Mouse (Mus musculus): ENCODE data around the gene Ftcd.

Gene Ftcd

GRCm38 (mm10) chr10:76575374-76575773 is at the start of gene Ftcd:
Gene Ftcd, plus strand, starts transcription at chr10:76575648.
- TF ChIP-seq GATA4 (IDR thresholded peaks at IDR 0.05; ENCODE audit: insufficient replicate concordance, low read length) = peak; percentile 19; the same call in 1 of the 2 replicates

- no peak for TF ChIP-seq GATA4 (IDR thresholded peaks at IDR 0.05; ENCODE audit: insufficient replicate concordance, low read length)
Measured at GRCm38 (mm10) chr10:76530922-76531321, 44.5 kb upstream of the Ftcd start.

- TF ChIP-seq GATA4 (IDR thresholded peaks at IDR 0.05; ENCODE audit: insufficient replicate concordance, low read length) = no peak
Measured at GRCm38 (mm10) chr10:76531375-76531774, 44.1 kb upstream of the Ftcd start, which contains the start of gene Lss. Gene Lss, plus strand, starts transcription at chr10:76531588.

GRCm38 (mm10) chr10:76531828-76532227 is 43.6 kb upstream of the Ftcd start:
- TF ChIP-seq GATA4 (IDR thresholded peaks at IDR 0.05; ENCODE audit: insufficient replicate concordance, low read length) = no peak

- no peak for TF ChIP-seq GATA4 (IDR thresholded peaks at IDR 0.05; ENCODE audit: insufficient replicate concordance, low read length)
Measured at GRCm38 (mm10) chr10:76535526-76535925, 39.9 kb upstream of the Ftcd start.

DNA sequence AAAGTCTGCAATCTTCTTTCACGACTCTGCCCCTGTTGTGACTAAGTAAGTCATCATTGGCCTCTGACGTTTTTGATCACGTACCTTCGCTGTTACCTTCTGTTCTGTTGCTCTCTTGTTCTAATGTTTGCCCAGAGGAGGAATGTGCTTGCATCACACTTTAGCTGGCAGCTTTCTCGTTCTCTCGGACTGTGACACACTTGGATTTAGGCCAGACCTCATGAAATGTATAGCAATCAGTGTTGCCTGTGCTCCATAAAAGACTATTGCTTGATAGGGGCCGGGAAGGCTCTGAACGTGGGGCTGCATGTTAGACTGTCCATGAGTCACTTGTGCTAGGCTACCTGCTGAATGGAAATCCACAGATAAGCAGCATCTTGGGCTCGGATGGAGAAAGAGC is 37.8 kb upstream of the Ftcd start:
- TF ChIP-seq GATA4 (IDR thresholded peaks at IDR 0.05; ENCODE audit: insufficient replicate concordance, low read length) = no peak

- no peak for TF ChIP-seq GATA4 (IDR thresholded peaks at IDR 0.05; ENCODE audit: insufficient replicate concordance, low read length)
Measured at GRCm38 (mm10) chr10:76541336-76542085, 33.9 kb upstream of the Ftcd start.

GRCm38 (mm10) chr10:76542636-76543375 is 32.6 kb upstream of the Ftcd start:
- no peak for TF ChIP-seq GATA4 (IDR thresholded peaks at IDR 0.05; ENCODE audit: insufficient replicate concordance, low read length)

- no peak for TF ChIP-seq GATA4 (IDR thresholded peaks at IDR 0.05; ENCODE audit: insufficient replicate concordance, low read length)
Measured at GRCm38 (mm10) chr10:76546566-76546965, 28.9 kb upstream of the Ftcd start.

DNA sequence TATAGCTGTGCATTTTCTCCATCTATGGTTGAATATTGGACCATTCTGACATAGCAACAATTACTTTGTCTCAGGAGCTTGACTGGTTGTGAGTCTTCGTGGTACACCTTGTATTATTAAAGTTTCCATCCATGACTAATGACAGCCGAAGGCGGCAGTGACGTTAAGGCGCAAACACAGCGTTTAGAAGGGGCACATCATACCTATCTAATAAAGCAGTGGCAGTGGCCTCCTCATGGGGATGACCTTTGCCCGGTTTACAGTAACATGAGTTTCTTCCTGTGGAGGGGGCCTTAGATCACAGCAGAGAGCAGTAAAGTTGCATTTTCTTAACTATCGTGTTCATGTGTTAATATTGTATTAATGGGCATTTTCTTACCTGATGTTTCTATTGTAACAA is 27.2 kb upstream of the Ftcd start:
- TF ChIP-seq GATA4 (IDR thresholded peaks at IDR 0.05; ENCODE audit: insufficient replicate concordance, low read length) = no peak

GRCm38 (mm10) chr10:76550458-76550857 is 25.0 kb upstream of the Ftcd start:
- no peak for TF ChIP-seq GATA4 (IDR thresholded peaks at IDR 0.05; ENCODE audit: insufficient replicate concordance, low read length)

GRCm38 (mm10) chr10:76551556-76551955 is 23.9 kb upstream of the Ftcd start:
- TF ChIP-seq GATA4 (IDR thresholded peaks at IDR 0.05; ENCODE audit: insufficient replicate concordance, low read length) = no peak

DNA sequence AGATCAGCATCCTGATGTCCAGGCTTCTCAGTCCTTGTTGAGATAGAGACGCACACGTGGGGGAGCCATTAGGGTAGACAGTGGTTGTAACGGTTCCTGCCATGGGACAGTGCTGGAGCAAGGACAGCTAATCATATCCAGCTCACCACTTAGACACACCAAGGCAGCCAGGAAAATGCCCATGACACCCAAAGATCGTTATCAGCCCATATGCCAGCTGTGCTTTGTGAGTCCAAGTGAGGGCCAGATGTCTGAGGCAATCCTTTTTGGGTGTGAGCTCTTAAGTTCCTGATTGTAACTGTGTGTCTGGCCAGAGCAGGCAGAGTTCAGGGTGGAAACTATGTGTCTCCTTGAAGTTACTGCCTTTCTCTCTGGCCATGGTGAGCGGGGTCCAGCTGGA is 21.4 kb upstream of the Ftcd start:
- TF ChIP-seq GATA4 (IDR thresholded peaks at IDR 0.05; ENCODE audit: insufficient replicate concordance, low read length) = no peak

GRCm38 (mm10) chr10:76561972-76562371 is 13.5 kb upstream of the Ftcd start, which contains the start of gene Spatc1l:
Gene Spatc1l, plus strand, starts transcription at chr10:76562272.
- TF ChIP-seq GATA4 (IDR thresholded peaks at IDR 0.05; ENCODE audit: insufficient replicate concordance, low read length) = no peak

GRCm38 (mm10) chr10:76569996-76570685 is 5.3 kb upstream of the Ftcd start:
- no peak for TF ChIP-seq GATA4 (IDR thresholded peaks at IDR 0.05; ENCODE audit: insufficient replicate concordance, low read length)

- TF ChIP-seq GATA4 (IDR thresholded peaks at IDR 0.05; ENCODE audit: insufficient replicate concordance, low read length) = no peak
Measured at GRCm38 (mm10) chr10:76571070-76571469, 4.4 kb upstream of the Ftcd start.

Data from liver, adult (tissue).